Mouse (Mus musculus) ovary, postnatal 36 days (tissue): ENCODE measurements around the gene Strip2.

Experiments
- DNase-seq: peaks from one replicate; pipeline ENCODE4 v3.0.0; 2022; ENCODE audit warnings: low spot score, mixed read lengths

Strip2 gene

GRCm38 (mm10) chr6:29916530-29917382 is at the start of gene Strip2:
Strip2 (plus strand) TSS chr6:29917012.
- peak; percentile 94 for DNase-seq

- no peak for DNase-seq
Measured at GRCm38 (mm10) chr6:29868341-29868895, 48.4 kb upstream of the Strip2 start.

- DNase-seq: no peak
Measured at GRCm38 (mm10) chr6:29873654-29874053, 43.2 kb upstream of the Strip2 start.

DNA sequence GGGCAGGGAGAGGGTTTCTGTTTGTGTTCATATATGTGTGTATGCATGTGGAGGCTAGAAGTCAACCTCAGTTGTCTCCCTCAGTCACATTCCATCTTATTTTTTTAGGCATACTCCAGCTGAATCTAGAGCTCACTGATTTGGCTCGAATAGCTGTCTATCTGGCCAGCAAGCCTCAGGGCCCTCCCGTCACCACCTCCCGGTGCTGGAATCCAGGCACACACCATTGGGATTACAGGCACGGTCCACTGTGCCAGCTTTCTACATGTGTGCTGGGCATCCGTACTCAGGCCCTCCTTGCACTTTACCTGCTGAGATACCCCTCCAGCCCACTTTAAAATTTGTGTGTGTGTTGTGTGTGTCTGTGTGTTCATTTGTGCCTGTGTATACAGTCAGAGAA is 41.2 kb upstream of the Strip2 start:
- no peak for DNase-seq

DNA sequence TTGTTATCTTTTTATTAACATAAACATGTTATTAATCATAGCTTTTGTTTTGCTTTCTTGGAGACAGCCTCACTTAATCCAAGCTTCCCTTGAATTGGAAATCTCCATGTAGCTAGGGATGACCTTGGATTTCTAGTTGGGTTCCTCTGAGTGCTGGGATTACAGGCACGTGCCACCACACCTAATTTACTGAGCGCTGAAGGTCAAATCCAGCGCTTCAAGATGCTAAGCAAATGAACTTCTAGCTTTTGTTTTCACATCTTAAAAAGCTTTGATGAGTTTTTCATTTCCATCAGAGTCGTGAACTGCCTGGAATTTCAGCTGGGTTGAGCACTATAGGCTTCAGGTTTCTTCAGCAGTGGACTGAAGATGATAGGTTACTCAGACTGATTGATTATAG is 40.0 kb upstream of the Strip2 start:
- DNase-seq: no peak

DNA sequence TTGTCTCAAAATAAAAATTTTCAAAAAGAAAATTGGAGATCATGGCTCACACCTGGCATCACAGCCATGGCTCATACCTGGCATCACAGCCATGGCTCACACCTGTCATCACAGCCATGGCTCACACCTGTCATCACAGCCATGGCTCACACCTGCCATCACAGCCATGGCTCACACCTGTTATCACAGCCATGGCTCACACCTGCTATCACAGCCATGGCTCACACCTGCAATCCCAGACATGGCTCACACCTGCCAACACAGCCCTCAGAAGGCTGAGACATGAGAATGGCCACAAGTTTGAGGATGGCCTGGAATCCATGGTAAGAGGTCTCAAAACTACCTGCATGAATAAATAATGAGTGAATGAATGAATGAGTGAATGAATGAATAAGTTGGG is 37.2 kb upstream of the Strip2 start:
- no peak for DNase-seq

- DNase-seq: no peak
Measured at GRCm38 (mm10) chr6:29880796-29881195, 36.0 kb upstream of the Strip2 start.

DNA sequence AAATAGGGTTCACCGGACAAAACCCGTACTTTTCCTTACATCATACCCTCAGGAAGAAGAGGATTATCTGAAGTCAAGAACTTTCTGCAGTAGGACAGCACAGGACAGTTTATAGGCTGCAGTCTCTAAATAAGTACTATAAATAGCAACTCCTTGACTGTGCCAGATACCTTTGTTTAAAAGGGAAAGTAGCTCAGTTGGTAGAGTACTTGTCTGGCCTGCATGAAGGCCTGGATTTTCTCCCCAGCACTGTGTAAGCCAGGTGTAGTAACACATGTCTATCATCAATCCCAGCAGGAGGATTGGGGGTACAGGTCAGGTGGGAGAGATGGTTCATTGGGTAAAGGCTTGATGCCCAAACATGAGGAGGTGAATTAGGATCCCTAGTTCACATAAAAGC is 34.9 kb upstream of the Strip2 start:
- DNase-seq: no peak

DNA sequence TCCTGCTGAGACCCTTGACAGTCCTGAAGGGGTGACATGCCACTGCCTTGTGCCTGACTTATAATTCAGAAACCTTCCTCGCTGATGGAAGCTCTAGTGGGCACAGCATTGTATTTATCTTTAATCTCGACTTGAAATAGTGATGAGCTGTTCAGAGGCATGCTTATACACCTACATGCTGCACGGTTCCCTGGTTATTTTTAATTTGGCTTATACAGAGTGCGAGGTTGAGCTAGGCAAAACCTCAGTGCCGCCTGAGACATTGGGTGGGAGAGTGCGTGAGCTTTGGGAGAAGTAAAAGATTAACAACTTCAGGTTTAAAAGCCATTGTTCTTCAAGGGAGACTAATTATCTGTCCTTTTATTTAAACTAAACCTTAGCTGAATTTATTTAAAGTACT is 33.9 kb upstream of the Strip2 start:
- DNase-seq: no peak

DNA sequence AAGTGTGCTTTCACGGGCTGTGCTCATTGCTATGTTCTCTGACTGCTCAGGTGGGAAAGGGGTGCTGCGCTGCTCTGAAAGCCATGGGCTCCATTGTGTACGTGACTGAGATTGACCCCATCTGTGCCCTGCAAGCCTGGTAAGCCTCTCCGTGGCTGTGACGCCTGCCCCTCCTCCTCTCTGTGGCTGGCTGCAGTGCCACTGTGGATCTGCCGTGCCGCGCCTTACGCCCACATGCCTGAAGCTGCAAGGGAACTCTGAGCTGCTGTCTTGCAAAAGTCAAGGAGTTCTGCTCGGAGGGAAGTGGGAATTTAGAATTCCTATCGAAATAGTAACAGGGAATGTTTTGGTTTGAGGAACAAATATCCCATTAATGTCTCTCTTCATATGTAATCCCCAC is 25.7 kb upstream of the Strip2 start:
- DNase-seq: no peak

GRCm38 (mm10) chr6:29896976-29897375 is 19.8 kb upstream of the Strip2 start:
- DNase-seq: no peak

DNA sequence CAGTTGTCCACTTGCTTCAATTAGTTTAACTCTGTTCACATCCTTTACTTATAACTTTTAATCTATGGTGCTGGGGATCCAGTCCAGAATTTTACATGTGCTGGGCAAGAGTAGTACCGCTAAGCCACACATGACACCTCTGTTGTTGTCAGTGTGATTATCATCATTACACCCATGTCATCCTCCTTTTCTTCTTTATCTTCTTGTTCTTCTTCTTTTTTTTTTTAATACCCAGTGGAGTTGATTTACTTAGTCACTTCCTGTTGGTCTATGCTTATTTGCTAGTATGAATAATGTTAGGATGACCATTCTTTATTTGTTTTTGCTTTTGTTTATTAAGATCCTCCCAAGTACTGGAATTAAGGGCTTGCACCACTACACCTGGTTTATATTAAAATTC is 15.4 kb upstream of the Strip2 start:
- no peak for DNase-seq

- no peak for DNase-seq
Measured at GRCm38 (mm10) chr6:29902256-29902655, 14.6 kb upstream of the Strip2 start.

- DNase-seq: no peak
Measured at GRCm38 (mm10) chr6:29903343-29903914, 13.4 kb upstream of the Strip2 start.

DNA sequence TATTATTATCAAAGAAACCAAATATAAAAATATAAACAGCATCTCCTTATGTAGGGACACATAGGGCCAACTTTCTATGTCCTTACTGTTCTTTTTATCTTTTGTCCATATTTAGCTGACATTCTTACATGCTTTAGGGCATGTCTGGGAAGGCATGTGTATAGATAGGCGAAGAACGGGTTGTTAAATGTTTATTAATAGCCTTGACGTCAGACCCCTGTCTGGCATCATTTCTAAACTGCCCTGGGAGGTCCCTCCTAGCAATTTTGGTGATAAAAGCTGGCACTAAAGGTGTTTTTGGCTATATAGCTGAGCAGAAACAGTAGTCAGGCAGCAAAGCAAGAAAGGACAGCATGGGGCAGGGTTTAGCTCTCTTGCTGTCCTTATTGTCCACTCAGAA is 12.5 kb upstream of the Strip2 start:
- no peak for DNase-seq

GRCm38 (mm10) chr6:29910631-29911030 is 6.2 kb upstream of the Strip2 start:
- DNase-seq: no peak

GRCm38 (mm10) chr6:29913673-29914072 is 3.1 kb upstream of the Strip2 start:
- DNase-seq: no peak

DNA sequence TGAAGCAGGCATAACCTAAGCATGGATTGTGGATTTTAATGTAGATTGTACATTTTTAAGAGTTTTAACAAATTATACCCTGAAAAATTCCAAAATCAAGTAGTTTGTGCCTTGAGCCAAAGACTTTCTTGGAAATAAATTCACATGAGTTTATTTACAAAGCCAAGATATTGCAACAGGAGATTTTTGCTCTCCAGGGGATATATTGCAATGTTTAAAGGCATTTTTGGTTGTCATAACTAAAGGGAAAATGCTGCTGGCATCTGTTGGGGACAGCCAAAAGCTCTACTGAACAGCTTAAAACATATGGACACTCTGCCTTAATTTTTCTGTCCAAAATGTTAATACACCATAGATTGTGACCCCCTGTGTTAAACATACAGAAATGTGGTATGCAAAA is 2.7 kb upstream of the Strip2 start:
- DNase-seq: no peak

DNA sequence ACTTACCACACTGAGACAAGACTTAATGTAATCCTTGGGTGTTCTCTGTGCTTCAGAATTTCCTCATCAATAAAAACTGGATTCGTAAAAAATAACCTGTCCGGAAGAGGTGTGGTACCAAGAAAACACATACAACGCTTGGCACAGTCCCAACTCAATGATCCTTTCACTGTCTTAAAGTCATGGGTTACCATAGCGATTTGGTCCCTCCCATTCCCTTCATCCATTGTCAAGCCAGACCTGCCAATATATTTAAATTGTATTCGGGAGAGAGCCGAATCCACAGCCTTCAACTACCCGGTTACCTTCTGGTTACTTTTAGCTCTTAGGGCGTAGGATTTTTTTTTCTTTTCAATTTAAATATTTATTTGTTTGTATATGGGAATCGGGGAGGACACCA is 976 bp upstream of the Strip2 start:
- DNase-seq: no peak

- no peak for DNase-seq
Measured at GRCm38 (mm10) chr6:29917383-29917720, 540 bp downstream of the Strip2 start.

GRCm38 (mm10) chr6:29917947-29918346 is 1.1 kb downstream of the Strip2 start:
- no peak for DNase-seq

GRCm38 (mm10) chr6:29923501-29923900 is 6.7 kb downstream of the Strip2 start:
- peak; percentile 33 for DNase-seq

DNA sequence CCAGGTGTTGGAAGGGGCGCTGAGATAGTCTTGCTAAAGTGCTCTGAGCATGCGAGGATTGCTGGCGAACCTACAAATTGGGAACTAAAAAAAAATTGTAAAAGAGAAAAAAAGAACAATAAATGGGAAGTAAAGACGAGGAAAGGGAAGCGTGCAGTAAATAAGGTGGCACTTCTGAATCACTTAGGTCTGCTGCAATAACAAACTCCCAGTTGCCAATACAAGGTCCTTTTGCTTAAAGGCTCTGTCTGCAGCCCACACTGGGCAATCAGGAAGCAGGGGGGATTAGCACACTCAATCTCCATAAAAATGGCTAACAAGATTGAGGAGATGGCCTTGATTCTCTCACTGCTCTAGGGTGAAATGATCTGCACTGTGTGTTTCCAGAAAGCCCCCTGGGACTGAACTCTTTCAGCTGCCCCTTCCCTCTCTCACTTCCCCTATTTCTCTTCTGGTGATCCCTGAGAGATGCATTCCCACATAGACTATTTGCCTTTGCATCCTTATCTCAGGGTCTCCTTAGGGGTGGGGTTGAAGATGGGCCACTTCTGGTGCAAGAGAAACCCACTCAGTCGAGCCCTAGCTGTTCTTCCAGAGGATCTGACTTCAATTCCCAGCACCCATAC is 8.9 kb downstream of the Strip2 start:
- no peak for DNase-seq
